In genomic region chr3:72840641-72841040, GRCm38 (mm10) we compare ENCODE assay signal across 16 mouse cellular contexts.
"Had no signal": no experiment of that assay in that cellular context is flagged by ENCODE, and none has a peak within 500 bp of the region (broad histone marks: within the 10 kb centered on the region; RNA-seq: fewer than 3 reads in every experiment).

No protein-coding gene starts in this region.

- H3K27me3 ChIP-seq: liver, embryonic 13.5 days; midbrain, embryonic 12.5 days; midbrain, embryonic 15.5 days; stomach, embryonic 15.5 days had no signal

- H3K9ac ChIP-seq: liver, embryonic 13.5 days; lung, embryonic 14.5 days; midbrain, embryonic 12.5 days; midbrain, embryonic 15.5 days; stomach, embryonic 15.5 days had no signal

- H3K4me1 ChIP-seq: liver, embryonic 13.5 days; midbrain, embryonic 12.5 days; midbrain, embryonic 15.5 days; stomach, embryonic 15.5 days had no signal

- H3K4me2 ChIP-seq: liver, embryonic 13.5 days; lung, embryonic 14.5 days; midbrain, embryonic 12.5 days; midbrain, embryonic 15.5 days; stomach, embryonic 15.5 days had no signal

- H3K27ac ChIP-seq: liver, embryonic 13.5 days; macrophage; midbrain, embryonic 12.5 days; midbrain, embryonic 15.5 days; stomach, embryonic 15.5 days had no signal

- DNase-seq: kidney, adult 11 months; kidney, adult 8-10 months; kidney, postnatal 14 days; kidney, postnatal 4 days; left cerebral cortex, postnatal 4 days; liver, embryonic 13.5 days; lung, embryonic 14.5 days; retina, postnatal 1 day; right cerebral cortex, postnatal 25 days; spleen, adult 18-20 months; thymus, postnatal 36 days had no signal

- H3K36me3 ChIP-seq: liver, embryonic 13.5 days; midbrain, embryonic 12.5 days; midbrain, embryonic 15.5 days; stomach, embryonic 15.5 days had no signal

- H3K9me3 ChIP-seq: liver, embryonic 13.5 days; midbrain, embryonic 12.5 days; midbrain, embryonic 15.5 days; stomach, embryonic 15.5 days had no signal

- ATAC-seq: lung, postnatal 0 days; midbrain, embryonic 15.5 days had no signal

- H3K4me3 ChIP-seq: liver, embryonic 13.5 days; midbrain, embryonic 12.5 days; midbrain, embryonic 15.5 days; stomach, embryonic 15.5 days had no signal
